Mouse (Mus musculus): ENCODE measurements at regions not wholly inside any gene's neighbourhood (a gene's known extent, or its start where the extent isn't known, plus 50 kb on each side); places are given as distances from the start of the nearest gene placed in this dataset.

DNA sequence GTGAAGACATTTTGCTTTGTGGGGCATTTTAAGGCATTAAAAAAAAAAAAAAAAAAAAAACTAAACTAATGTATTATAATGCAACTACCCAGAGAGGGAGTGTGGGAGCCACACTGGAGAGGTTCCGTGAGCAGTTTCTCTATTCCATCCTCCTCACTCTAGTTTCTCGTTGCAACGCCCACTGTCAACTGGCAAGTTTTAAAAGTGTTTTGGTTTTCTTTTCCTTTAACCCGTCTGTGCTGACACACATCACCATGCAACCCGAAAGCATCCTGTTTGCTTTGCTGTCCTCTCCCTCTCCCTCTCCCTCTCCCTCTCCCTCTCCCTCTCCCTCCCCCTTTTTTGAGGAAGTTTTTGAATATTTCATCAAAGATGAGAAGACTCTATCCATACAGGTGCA, 97.5 kb downstream of the Cand1 start:
- no peak for TF ChIP-seq MAFK (IDR thresholded peaks at IDR 0.05; ENCODE audit: insufficient read depth, low read depth, low read length)
- TF ChIP-seq CHD2 (IDR thresholded peaks at IDR 0.05; ENCODE audit: low read depth, low read length) = no peak
- no peak for TF ChIP-seq ZC3H11A (IDR thresholded peaks at IDR 0.05; ENCODE audit: borderline replicate concordance, low read depth, low read length)
- no peak for TF ChIP-seq HCFC1 (IDR thresholded peaks at IDR 0.05; ENCODE audit: borderline replicate concordance, insufficient read depth, low read length)

All from ES-E14 (cell line).